Mouse (Mus musculus) 3T3-L1 (cell line): ENCODE measurements around the gene Adam22.
"Not testable (repeated sequence)": the region's sequence is repeated elsewhere in the genome, so short reads cannot be mapped to it uniquely, and the experiment has no call there.

ENCODE experiments used
- DNase-seq: peaks from one replicate; pipeline ENCODE4 v3.0.0-alpha.2; 2015; ENCODE audit warnings: low read depth, low spot score

Adam22 gene

GRCm38 (mm10) chr5:8062469-8062868, 305.5 kb downstream of the Adam22 start:
- no peak for DNase-seq

GRCm38 (mm10) chr5:8058056-8058455, 309.9 kb downstream of the Adam22 start:
- DNase-seq = no peak

- DNase-seq = no peak
Measured at GRCm38 (mm10) chr5:8057018-8057323, 311.0 kb downstream of the Adam22 start.

- peak; percentile 82 for DNase-seq
Measured at GRCm38 (mm10) chr5:8056141-8057017, 311.6 kb downstream of the Adam22 start.

- peak; percentile 56 for DNase-seq
Measured at GRCm38 (mm10) chr5:8055721-8056129, 312.2 kb downstream of the Adam22 start.

- DNase-seq = peak; percentile 98
Measured at GRCm38 (mm10) chr5:8053827-8054226, 314.1 kb downstream of the Adam22 start.

GRCm38 (mm10) chr5:8045855-8046254, 322.1 kb downstream of the Adam22 start, which contains the start of gene Sri:
Gene Sri, plus strand, starts transcription at chr5:8046078.
- DNase-seq = no peak

GRCm38 (mm10) chr5:8034596-8034995, 333.4 kb downstream of the Adam22 start:
- not testable (repeated sequence) for DNase-seq
